Mouse (Mus musculus): Measurements from ENCODE around the gene Gm5737. TPM values are rescaled to one million over a fixed set of nuclear protein-coding genes. Genes with fewer than 3 reads are reported as not detected.

Gene Gm5737
- total and polyA plus RNA-seq, 3 experiments = not detected

DNA sequence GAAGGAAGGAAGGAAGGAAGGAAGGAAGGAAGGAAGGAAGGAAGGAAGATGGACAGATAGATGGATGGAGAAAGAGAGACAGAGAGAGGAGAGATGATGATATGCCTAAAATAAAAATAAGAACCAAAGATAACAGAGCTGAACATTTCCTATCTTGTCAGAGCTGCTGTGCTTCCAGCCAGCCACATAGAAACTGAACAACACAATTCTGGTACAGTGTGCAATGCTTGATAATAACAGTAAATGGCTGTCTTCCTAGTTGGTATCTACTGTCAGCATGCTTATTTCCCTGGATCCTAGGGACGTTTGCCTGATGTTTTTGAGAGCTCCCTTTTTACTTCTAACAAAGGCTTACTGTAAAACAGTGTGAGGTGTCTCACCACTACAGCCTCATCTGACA, 40.8 kb upstream of the Gm5737 start:
- Histone ChIP-seq H3K27ac (ENCODE audit: control insufficient read depth, low read depth, low read length) (no peak overlapping the region), H3K9ac (ENCODE audit: control insufficient read depth, low read depth, low read length, poor library complexity, severe bottlenecking) (no peak overlapping the region), H3K4me3 (ENCODE audit: control insufficient read depth in 1 of 2, insufficient read depth in 1 of 2, low read depth in 2 of 2, low read length in 2 of 2) (no peak overlapping the region), H3K4me1 (ENCODE audit: control insufficient read depth in 1 of 2, insufficient read depth in 2 of 2, low read length in 2 of 2) (no peaks in the 10 kb centered on the region), H3K36me3 (ENCODE audit: control insufficient read depth in 1 of 2, insufficient read depth in 2 of 2, low read length in 2 of 2) (no peaks in the 10 kb centered on the region), H3K9me3 (replicated peaks; ENCODE audit: insufficient read depth, low read length) (no peaks in the 10 kb centered on the region), H3K27me3 (ENCODE audit: control insufficient read depth in 1 of 2, insufficient read depth in 2 of 2, low read length in 2 of 2) (peaks cover 0 to 12% of the 10 kb centered on the region in 2 experiments), H3K79me2 (ENCODE audit: control insufficient read depth, insufficient read depth, low read length, poor library complexity) (no peaks in the 10 kb centered on the region)
- no peak for DNase-seq (ENCODE audit: low read depth, low spot score)
- TF ChIP-seq MYC (IDR thresholded peaks at IDR 0.05; ENCODE audit: low read depth, low read length) (no peak), EP300 (IDR thresholded peaks at IDR 0.05; ENCODE audit: low read depth in 1 of 2, low read length in 2 of 2) (peak in 1 of 2 experiments; percentile 24; a peak in 1 of 4 replicates)

DNA sequence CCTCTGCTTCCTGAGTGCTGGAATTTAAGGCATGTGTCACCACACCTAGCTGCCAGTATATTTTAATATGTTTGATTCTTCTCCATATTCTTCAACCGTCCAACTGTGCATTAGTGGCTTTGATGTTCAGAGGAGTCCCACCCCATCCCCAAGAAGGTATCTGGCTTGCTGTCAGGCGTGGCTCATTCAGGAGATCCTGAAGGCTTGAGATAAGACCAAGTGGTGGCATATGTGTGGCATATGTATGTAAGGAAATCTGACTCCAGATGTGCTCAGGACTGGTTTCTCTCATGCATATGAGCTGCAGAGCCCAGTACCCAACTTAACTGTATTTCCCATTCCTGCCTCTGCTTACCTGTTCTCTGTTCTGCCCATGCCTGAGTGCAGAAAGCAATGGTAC, 34.2 kb upstream of the Gm5737 start:
- H3K9ac ChIP-seq (ENCODE audit: control insufficient read depth, low read depth, low read length, poor library complexity, severe bottlenecking) = no peak overlapping the region
- TF ChIP-seq EP300 (IDR thresholded peaks at IDR 0.05; ENCODE audit: low read depth in 1 of 2, low read length in 2 of 2) (no peak), E2F4 (IDR thresholded peaks at IDR 0.05; ENCODE audit: borderline replicate concordance, low read depth, low read length) (no peak), NELFE (IDR thresholded peaks at IDR 0.05; ENCODE audit: low read depth, low read length) (no peak), UBTF (IDR thresholded peaks at IDR 0.05; ENCODE audit: borderline replicate concordance, insufficient read depth, low read depth, low read length) (no peak), POLR2AphosphoS5 (IDR thresholded peaks at IDR 0.05; ENCODE audit: borderline replicate concordance, low read depth, low read length) (no peak), CHD1 (IDR thresholded peaks at IDR 0.05; ENCODE audit: low read depth, low read length) (no peak), ETS1 (IDR thresholded peaks at IDR 0.05; ENCODE audit: low read depth, low read length) (no peak), SIN3A (IDR thresholded peaks at IDR 0.05; ENCODE audit: low read length) (no peak), MXI1 (IDR thresholded peaks at IDR 0.05; ENCODE audit: low read depth, low read length) (no peak), MYB (IDR thresholded peaks at IDR 0.05; ENCODE audit: low read depth, low read length) (no peak), JUND (IDR thresholded peaks at IDR 0.05; ENCODE audit: low read depth, low read length) (no peak), KAT2A (conservative IDR thresholded peaks at IDR 0.05; ENCODE audit: low read depth, low read length) (no peak), MAX (IDR thresholded peaks at IDR 0.05; ENCODE audit: low read length) (no peak), TCF12 (IDR thresholded peaks at IDR 0.05; ENCODE audit: low read depth, low read length) (no peak)
- H3K4me1 ChIP-seq (ENCODE audit: control insufficient read depth in 1 of 2, insufficient read depth in 2 of 2, low read length in 2 of 2) = no peaks in the 10 kb centered on the region
- DNase-seq (ENCODE audit: low read depth, low spot score) = no peak
- no peak overlapping the region for H3K4me3 ChIP-seq (ENCODE audit: control insufficient read depth in 1 of 2, insufficient read depth in 1 of 2, low read depth in 2 of 2, low read length in 2 of 2)
- no peak overlapping the region for H3K27ac ChIP-seq (ENCODE audit: control insufficient read depth, low read depth, low read length)
- no peaks in the 10 kb centered on the region for H3K79me2 ChIP-seq (ENCODE audit: control insufficient read depth, insufficient read depth, low read length, poor library complexity)
- H3K27me3 ChIP-seq (ENCODE audit: control insufficient read depth in 1 of 2, insufficient read depth in 2 of 2, low read length in 2 of 2) = peaks cover 4 to 18% of the 10 kb centered on the region in 2 experiments; a peak in 3 of 4 replicates
- H3K36me3 ChIP-seq (ENCODE audit: control insufficient read depth in 1 of 2, insufficient read depth in 2 of 2, low read length in 2 of 2) = no peaks in the 10 kb centered on the region
- no peaks in the 10 kb centered on the region for H3K9me3 ChIP-seq (replicated peaks; ENCODE audit: insufficient read depth, low read length)

DNA sequence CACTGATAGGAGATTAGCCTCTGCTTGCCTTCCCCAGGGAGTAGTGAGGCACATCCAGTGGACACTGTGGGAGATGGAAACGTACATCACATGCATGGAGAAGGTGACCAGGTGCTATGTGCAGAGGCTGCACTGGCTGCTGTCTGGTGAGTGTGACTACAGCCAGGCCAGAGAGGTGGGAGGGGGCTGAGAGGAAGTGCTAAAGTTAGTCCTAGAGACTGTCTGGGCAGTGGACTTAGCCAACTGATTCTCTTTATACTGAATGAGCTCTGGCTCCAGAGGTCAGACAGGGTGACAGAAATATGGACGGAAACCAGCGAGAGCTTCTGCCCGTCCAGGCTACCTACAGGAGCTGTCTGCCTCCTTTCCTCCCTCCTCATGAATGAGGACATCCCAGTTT, 16.6 kb upstream of the Gm5737 start:
- no peaks in the 10 kb centered on the region for H3K36me3 ChIP-seq (ENCODE audit: control insufficient read depth in 1 of 2, insufficient read depth in 2 of 2, low read length in 2 of 2)
- no peaks in the 10 kb centered on the region for H3K9me3 ChIP-seq (replicated peaks; ENCODE audit: insufficient read depth, low read length)
- H3K9ac ChIP-seq (ENCODE audit: control insufficient read depth, low read depth, low read length, poor library complexity, severe bottlenecking) = no peak overlapping the region
- H3K4me1 ChIP-seq (ENCODE audit: control insufficient read depth in 1 of 2, insufficient read depth in 2 of 2, low read length in 2 of 2) = no peaks in the 10 kb centered on the region
- H3K79me2 ChIP-seq (ENCODE audit: control insufficient read depth, insufficient read depth, low read length, poor library complexity) = no peaks in the 10 kb centered on the region
- DNase-seq (ENCODE audit: low read depth, low spot score) = no peak
- peaks cover 12 to 15% of the 10 kb centered on the region in 2 experiments for H3K27me3 ChIP-seq (ENCODE audit: control insufficient read depth in 1 of 2, insufficient read depth in 2 of 2, low read length in 2 of 2)
- no peak overlapping the region for H3K4me3 ChIP-seq (ENCODE audit: control insufficient read depth in 1 of 2, insufficient read depth in 1 of 2, low read depth in 2 of 2, low read length in 2 of 2)
- no peak overlapping the region for H3K27ac ChIP-seq (ENCODE audit: control insufficient read depth, low read depth, low read length)
- TF ChIP-seq POLR2A (IDR thresholded peaks at IDR 0.05; ENCODE audit: control insufficient read depth in 1 of 2, insufficient read depth in 1 of 2, low read depth in 1 of 2, low read length in 2 of 2, poor library complexity in 1 of 2) (no peak), NRF1 (IDR thresholded peaks at IDR 0.05; ENCODE audit: insufficient read depth, low read depth, low read length, poor library complexity, severe bottlenecking) (no peak), E2F4 (IDR thresholded peaks at IDR 0.05; ENCODE audit: borderline replicate concordance, low read depth, low read length) (no peak), CHD2 (IDR thresholded peaks at IDR 0.05; ENCODE audit: low read length) (no peak), POLR2AphosphoS2 (IDR thresholded peaks at IDR 0.05; ENCODE audit: low read length) (no peak), ETS1 (IDR thresholded peaks at IDR 0.05; ENCODE audit: low read depth, low read length) (no peak), MAZ (IDR thresholded peaks at IDR 0.05; ENCODE audit: low read depth, low read length) (no peak), UBTF (IDR thresholded peaks at IDR 0.05; ENCODE audit: borderline replicate concordance, insufficient read depth, low read depth, low read length) (no peak), MYC (IDR thresholded peaks at IDR 0.05; ENCODE audit: low read depth, low read length) (no peak), RCOR1 (IDR thresholded peaks at IDR 0.05; ENCODE audit: low read depth, low read length) (no peak), HCFC1 (IDR thresholded peaks at IDR 0.05; ENCODE audit: low read depth, low read length) (no peak), JUND (IDR thresholded peaks at IDR 0.05; ENCODE audit: low read depth, low read length) (no peak), KAT2A (conservative IDR thresholded peaks at IDR 0.05; ENCODE audit: low read depth, low read length) (no peak), ZC3H11A (IDR thresholded peaks at IDR 0.05; ENCODE audit: low read depth, low read length) (no peak), ZKSCAN1 (IDR thresholded peaks at IDR 0.05; ENCODE audit: low read depth, low read length) (no peak), USF2 (IDR thresholded peaks at IDR 0.05; ENCODE audit: borderline replicate concordance in 1 of 2, insufficient read depth in 1 of 2, low read depth in 1 of 2, low read length in 2 of 2) (no peak), SIN3A (IDR thresholded peaks at IDR 0.05; ENCODE audit: low read length) (no peak), MXI1 (IDR thresholded peaks at IDR 0.05; ENCODE audit: low read depth, low read length) (no peak), MYB (IDR thresholded peaks at IDR 0.05; ENCODE audit: low read depth, low read length) (no peak)

Measured in MEL (cell line).